Mouse (Mus musculus): ENCODE data around the gene Olfr1443. TPM values are rescaled to one million over a fixed set of nuclear protein-coding genes. Genes with fewer than 3 reads are reported as not detected.
"Not testable (repeated sequence)": the region's sequence is repeated elsewhere in the genome, so short reads cannot be mapped to it uniquely, and the experiment has no call there.

Olfr1443 gene
- polyA plus RNA-seq (2015; fragmentation: Nextera tagmentation; extraction: Ambion mirVana), result not detected in 2 replicates

GRCm38 (mm10) chr19:12677812-12678211 is at the start of gene Olfr1443:
Gene Olfr1443 (plus strand): TSS chr19:12678112.
- no peak for ATAC-seq (ENCODE audit: low FRiP score, low read depth)

DNA sequence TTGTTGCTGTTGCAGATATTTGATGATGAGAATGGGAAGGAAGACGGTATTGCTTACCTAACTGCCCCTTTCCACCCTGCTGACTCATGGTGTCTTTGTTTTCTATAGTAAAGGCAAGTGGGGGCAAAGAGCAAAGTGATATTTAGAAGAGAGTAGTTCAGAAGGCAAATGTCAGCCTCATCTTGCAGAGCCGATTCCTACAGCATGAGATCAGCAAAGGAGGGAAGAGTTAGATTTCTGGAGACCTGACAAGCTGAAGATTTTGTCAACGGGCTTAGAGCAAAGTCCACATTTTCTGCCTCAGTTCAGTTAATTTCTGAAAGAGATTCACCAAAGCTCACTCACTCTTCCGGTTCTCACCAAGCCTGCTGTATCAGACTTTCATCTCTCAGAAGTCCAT is 44.7 kb upstream of the Olfr1443 start, which contains the start of gene Glyat:
Gene Glyat, plus strand, starts transcription at position 133 of the 400 bp plus-strand sequence.
- H3K4me2 ChIP-seq, result no peak within 1 kb of the TSS
- no peaks in the 10 kb centered on the region for H3K36me3 ChIP-seq
- H3K9ac ChIP-seq, result no peak within 1 kb of the TSS
- no peaks in the 10 kb centered on the region for H3K27me3 ChIP-seq
- no peaks in the 10 kb centered on the region for H3K4me1 ChIP-seq (replicated peaks)
- no peak for ATAC-seq (ENCODE audit: low FRiP score, low read depth)
- H3K9me3 ChIP-seq, result no peaks in the 10 kb centered on the region
- H3K4me3 ChIP-seq, result no peak within 1 kb of the TSS
- WGBS, result 83% methylated on average over 4 of the region's 4 CpGs
- H3K27ac ChIP-seq (replicated peaks), result no peak within 1 kb of the TSS

More at GRCm38 (mm10) chr19:12677812-12678211, at the start of gene Olfr1443:
- no peaks in the 10 kb centered on the region for H3K27me3 ChIP-seq
- no peak within 1 kb of the TSS for H3K27ac ChIP-seq (replicated peaks)
- WGBS, result 71% methylated on average over 3 of the region's 3 CpGs
- no peak within 1 kb of the TSS for H3K4me2 ChIP-seq
- H3K4me3 ChIP-seq, result no peak within 1 kb of the TSS
- no peak within 1 kb of the TSS for H3K9ac ChIP-seq
- H3K36me3 ChIP-seq, result no peaks in the 10 kb centered on the region
- no peaks in the 10 kb centered on the region for H3K4me1 ChIP-seq (replicated peaks)
- no peaks in the 10 kb centered on the region for H3K9me3 ChIP-seq

- no peak overlapping the region for H3K9ac ChIP-seq
- no peaks in the 10 kb centered on the region for H3K27me3 ChIP-seq
- H3K36me3 ChIP-seq, result no peaks in the 10 kb centered on the region
- H3K4me1 ChIP-seq (replicated peaks), result no peaks in the 10 kb centered on the region
- no peak for ATAC-seq (ENCODE audit: low FRiP score, low read depth)
- no peaks in the 10 kb centered on the region for H3K9me3 ChIP-seq
- no peak overlapping the region for H3K4me2 ChIP-seq
- no peak overlapping the region for H3K4me3 ChIP-seq
- H3K27ac ChIP-seq (replicated peaks), result no peak overlapping the region
- WGBS, result 91% methylated on average over 3 of the region's 3 CpGs
These were observed 43.7 kb upstream of the Olfr1443 start for GRCm38 (mm10) chr19:12634259-12634658.

DNA sequence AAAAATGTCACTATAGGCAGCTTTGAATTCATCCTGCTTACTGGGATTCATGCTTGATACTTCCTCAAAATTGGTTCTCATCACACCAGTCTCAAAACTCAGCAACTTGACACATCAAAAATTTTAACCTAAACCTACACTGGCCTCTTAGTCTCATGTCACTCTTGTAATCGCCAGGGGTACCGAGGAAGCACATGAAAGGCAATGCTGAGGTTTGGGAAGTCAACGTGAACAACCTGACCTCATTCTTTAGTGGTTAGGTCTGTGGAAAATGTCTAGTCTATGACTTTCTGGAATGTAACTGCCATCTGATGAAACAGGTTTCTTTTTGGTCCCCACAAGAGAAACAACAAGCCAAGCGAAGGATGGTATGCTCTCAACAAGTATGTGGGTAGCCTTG is 42.9 kb upstream of the Olfr1443 start:
- WGBS, result 91% methylated on average over 4 of the region's 4 CpGs
- Histone ChIP-seq H3K36me3 (no peaks in the 10 kb centered on the region), H3K27ac (replicated peaks) (no peak overlapping the region), H3K27me3 (no peaks in the 10 kb centered on the region), H3K4me1 (replicated peaks) (no peaks in the 10 kb centered on the region), H3K4me3 (no peak overlapping the region), H3K9ac (no peak overlapping the region), H3K9me3 (no peaks in the 10 kb centered on the region), H3K4me2 (no peak overlapping the region)
- ATAC-seq (ENCODE audit: low FRiP score, low read depth), result no peak

GRCm38 (mm10) chr19:12636863-12637262 is 41.0 kb upstream of the Olfr1443 start:
- Histone ChIP-seq H3K9ac (no peak overlapping the region), H3K9me3 (no peaks in the 10 kb centered on the region), H3K4me3 (no peak overlapping the region), H3K27me3 (no peaks in the 10 kb centered on the region), H3K4me2 (no peak overlapping the region), H3K27ac (replicated peaks) (no peak overlapping the region), H3K4me1 (replicated peaks) (no peaks in the 10 kb centered on the region), H3K36me3 (no peaks in the 10 kb centered on the region)
- WGBS, result 83% methylated on average over 3 of the region's 3 CpGs
- ATAC-seq (ENCODE audit: low FRiP score, low read depth), result no peak

DNA sequence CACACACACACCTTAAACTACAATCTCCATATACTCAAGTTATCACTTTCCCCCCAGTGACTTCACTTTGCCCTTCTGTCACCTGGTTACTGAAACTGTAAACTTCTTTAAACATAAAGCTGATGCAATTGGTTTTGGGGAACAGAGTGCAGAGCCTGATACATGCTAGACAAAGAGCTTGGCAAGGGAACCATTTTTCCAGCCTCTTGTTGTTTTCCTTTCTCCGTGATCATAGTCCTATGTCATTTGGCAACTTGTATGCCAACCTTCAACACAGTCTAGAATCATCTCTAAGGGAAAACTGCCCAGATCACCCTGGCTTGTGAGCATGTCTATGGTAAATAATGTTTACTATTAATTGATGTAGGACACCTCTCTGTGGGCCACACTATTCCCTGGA is 39.9 kb upstream of the Olfr1443 start:
- Histone ChIP-seq H3K4me3 (no peak overlapping the region), H3K9me3 (no peaks in the 10 kb centered on the region), H3K4me2 (no peak overlapping the region), H3K9ac (no peak overlapping the region), H3K27ac (replicated peaks) (no peak overlapping the region), H3K4me1 (replicated peaks) (no peaks in the 10 kb centered on the region), H3K27me3 (no peaks in the 10 kb centered on the region), H3K36me3 (no peaks in the 10 kb centered on the region)
- WGBS, result 75% methylated on average over 1 of the region's 1 CpGs
- no peak for ATAC-seq (ENCODE audit: low FRiP score, low read depth)

GRCm38 (mm10) chr19:12649511-12649910 is 28.4 kb upstream of the Olfr1443 start:
- Histone ChIP-seq H3K9me3 (no peaks in the 10 kb centered on the region), H3K4me3 (no peak overlapping the region), H3K4me2 (no peak overlapping the region), H3K27me3 (no peaks in the 10 kb centered on the region), H3K36me3 (no peaks in the 10 kb centered on the region), H3K9ac (no peak overlapping the region), H3K27ac (replicated peaks) (no peak overlapping the region), H3K4me1 (replicated peaks) (no peaks in the 10 kb centered on the region)
- no peak for ATAC-seq (ENCODE audit: low FRiP score, low read depth)

- Histone ChIP-seq H3K36me3 (no peaks in the 10 kb centered on the region), H3K27me3 (no peaks in the 10 kb centered on the region), H3K9ac (no peak overlapping the region), H3K4me2 (no peak overlapping the region), H3K9me3 (peaks cover 5% of the 10 kb centered on the region; the same call in 1 of the 2 replicates), H3K27ac (replicated peaks) (no peak overlapping the region), H3K4me1 (replicated peaks) (no peaks in the 10 kb centered on the region), H3K4me3 (no peak overlapping the region)
- WGBS, result 79% methylated on average over 1 of the region's 1 CpGs
- no peak for ATAC-seq (ENCODE audit: low FRiP score, low read depth)
These were observed 11.8 kb upstream of the Olfr1443 start for GRCm38 (mm10) chr19:12666156-12666555.

GRCm38 (mm10) chr19:12668601-12669000 is 9.3 kb upstream of the Olfr1443 start:
- not testable (repeated sequence) for H3K9me3 ChIP-seq; ATAC-seq (ENCODE audit: low FRiP score, low read depth); H3K9ac ChIP-seq; H3K27ac ChIP-seq (replicated peaks); H3K4me1 ChIP-seq (replicated peaks); H3K36me3 ChIP-seq; H3K4me2 ChIP-seq; H3K27me3 ChIP-seq; H3K4me3 ChIP-seq
- 97% methylated on average over 3 of the region's 3 CpGs for WGBS

- Histone ChIP-seq H3K4me1 (replicated peaks) (no peaks in the 10 kb centered on the region), H3K9ac (no peak within 1 kb of the TSS), H3K27ac (replicated peaks) (no peak within 1 kb of the TSS)
These were observed 7.8 kb upstream of the Olfr1443 start, which contains the start of gene Olfr1442 for GRCm38 (mm10) chr19:12670139-12670538. Gene Olfr1442 (plus strand): TSS chr19:12670439.

DNA sequence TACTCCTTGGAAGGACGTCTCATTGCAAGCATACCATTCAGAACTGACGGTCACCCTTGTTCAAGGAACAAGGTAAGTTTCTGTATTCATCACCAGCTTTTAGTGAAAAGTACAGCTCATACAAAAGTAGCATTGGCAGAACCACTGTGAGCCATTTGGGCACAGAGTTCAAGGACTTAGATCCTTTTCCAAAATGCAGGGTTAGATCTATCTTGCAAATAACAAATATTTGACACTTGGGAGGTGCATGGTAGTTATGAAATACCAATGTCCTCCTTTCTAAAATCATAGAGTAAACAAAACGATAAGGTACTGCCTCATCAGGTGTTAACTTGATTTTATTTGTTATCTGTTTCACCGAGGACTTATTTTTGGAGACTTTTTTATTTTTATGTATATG is 6.9 kb upstream of the Olfr1443 start:
- no peak for ATAC-seq (ENCODE audit: low FRiP score, low read depth)
- Histone ChIP-seq H3K36me3 (no peaks in the 10 kb centered on the region), H3K27me3 (no peaks in the 10 kb centered on the region), H3K27ac (replicated peaks) (no peak overlapping the region), H3K9me3 (no peaks in the 10 kb centered on the region), H3K4me1 (replicated peaks) (no peaks in the 10 kb centered on the region), H3K4me3 (no peak overlapping the region), H3K4me2 (no peak overlapping the region), H3K9ac (no peak overlapping the region)
- WGBS, result 88% methylated on average over 4 of the region's 4 CpGs

More at GRCm38 (mm10) chr19:12670139-12670538, 7.8 kb upstream of the Olfr1443 start, which contains the start of gene Olfr1442:
- ATAC-seq (ENCODE audit: low FRiP score, low read depth), result no peak
- H3K4me3 ChIP-seq, result no peak within 1 kb of the TSS
- H3K27me3 ChIP-seq, result no peaks in the 10 kb centered on the region
- H3K9me3 ChIP-seq, result no peaks in the 10 kb centered on the region
- H3K4me2 ChIP-seq, result no peak within 1 kb of the TSS
- H3K36me3 ChIP-seq, result no peaks in the 10 kb centered on the region

GRCm38 (mm10) chr19:12684638-12685037 is 6.7 kb downstream of the Olfr1443 start:
- Histone ChIP-seq H3K4me3 (no peak overlapping the region), H3K9ac (no peak overlapping the region), H3K4me2 (no peak overlapping the region), H3K4me1 (replicated peaks) (no peaks in the 10 kb centered on the region), H3K9me3 (no peaks in the 10 kb centered on the region), H3K36me3 (no peaks in the 10 kb centered on the region), H3K27me3 (no peaks in the 10 kb centered on the region), H3K27ac (replicated peaks) (no peak overlapping the region)
- no peak for ATAC-seq (ENCODE audit: low FRiP score, low read depth)

DNA sequence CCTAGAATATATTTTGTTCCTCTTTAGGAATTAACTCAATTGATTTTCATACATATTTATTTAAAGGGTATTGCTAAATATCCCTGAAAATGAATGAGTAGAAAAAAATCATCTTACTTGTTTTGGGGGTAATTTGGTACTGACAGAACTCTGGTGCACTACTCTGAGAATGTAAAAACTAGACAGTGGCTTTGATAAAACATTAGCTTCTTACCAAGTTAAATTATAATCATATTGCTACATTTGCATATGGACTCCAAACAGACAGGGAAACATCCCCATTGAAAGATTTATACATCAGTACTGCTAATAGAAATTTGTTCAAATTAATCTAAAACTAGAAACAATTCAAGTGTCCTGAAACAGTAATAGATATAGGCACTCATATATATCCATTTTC is 7.3 kb downstream of the Olfr1443 start:
- Histone ChIP-seq H3K27me3 (no peaks in the 10 kb centered on the region), H3K4me3 (no peak overlapping the region), H3K4me1 (replicated peaks) (no peaks in the 10 kb centered on the region), H3K4me2 (no peak overlapping the region), H3K27ac (replicated peaks) (no peak overlapping the region), H3K36me3 (no peaks in the 10 kb centered on the region), H3K9ac (no peak overlapping the region), H3K9me3 (no peaks in the 10 kb centered on the region)
- ATAC-seq (ENCODE audit: low FRiP score, low read depth), result no peak
